Mouse (Mus musculus) myocyte (in vitro differentiated cells): ENCODE results near the gene Def8.

Experiments used
- CEBPB ChIP-seq: IDR thresholded peaks from 2 replicates; pipeline ENCODE4 v1.6.1; 2011; ENCODE audit warnings: mild to moderate bottlenecking, moderate library complexity; ENCODE audit not compliant: poor library complexity, insufficient read depth, severe bottlenecking
- E2F4 ChIP-seq: IDR thresholded peaks from one replicate; pipeline ENCODE4 v1.6.1; 2011; ENCODE audit warnings: mild to moderate bottlenecking, control low read depth, moderate library complexity; ENCODE audit not compliant: insufficient read depth
- MAX ChIP-seq: IDR thresholded peaks from one replicate; pipeline ENCODE4 v1.6.1; 2011; ENCODE audit warnings: low read depth, mild to moderate bottlenecking, control low read depth
- MYOD1 ChIP-seq, 3 experiments: IDR thresholded peaks; one replicate each; pipeline ENCODE4 v1.6.1; 2011; ENCODE audit warnings: control low read depth in 2 of 3, low read depth in 2 of 3, mild to moderate bottlenecking in 2 of 3, moderate library complexity in 1 of 3; ENCODE audit not compliant: insufficient read length in 2 of 3, control insufficient read depth in 1 of 3
- MYOG ChIP-seq, 3 experiments: IDR thresholded peaks; one replicate each; pipeline ENCODE4 v1.6.1; 2011; ENCODE audit warnings: control low read depth in 2 of 3, low read depth in 2 of 3, mild to moderate bottlenecking in 2 of 3; ENCODE audit not compliant: insufficient read length in 2 of 3, control insufficient read depth in 1 of 3, insufficient read depth in 1 of 3
- POLR2A ChIP-seq: IDR thresholded peaks from one replicate; pipeline ENCODE4 v1.6.1; 2011; ENCODE audit warnings: low read depth, mild to moderate bottlenecking, control low read depth, moderate library complexity; ENCODE audit not compliant: insufficient read length
- POLR2AphosphoS2 ChIP-seq: IDR thresholded peaks from one replicate; pipeline ENCODE4 v1.6.1; 2011; ENCODE audit warnings: low read depth, control low read depth; ENCODE audit not compliant: insufficient read length
- REST ChIP-seq: IDR thresholded peaks from one replicate; pipeline ENCODE4 v1.6.1; 2011; ENCODE audit warnings: mild to moderate bottlenecking, control low read depth, moderate library complexity; ENCODE audit not compliant: insufficient read depth, insufficient read length
- TCF12 ChIP-seq: IDR thresholded peaks from one replicate; pipeline ENCODE4 v1.6.1; 2011; ENCODE audit warnings: mild to moderate bottlenecking, control low read depth; ENCODE audit not compliant: poor library complexity, insufficient read depth, severe bottlenecking
- TCF3 ChIP-seq: IDR thresholded peaks from one replicate; pipeline ENCODE4 v1.6.1; 2011; ENCODE audit warnings: low read depth, control low read depth; ENCODE audit not compliant: insufficient read length
- USF1 ChIP-seq: IDR thresholded peaks from one replicate; pipeline ENCODE4 v1.6.1; 2011; ENCODE audit warnings: low read depth, mild to moderate bottlenecking, control low read depth, moderate library complexity

GRCm38 (mm10) chr8:123382516-123382915, 40.8 kb upstream of the Def8 start:
- TF ChIP-seq MAX (no peak), E2F4 (no peak), POLR2A (no peak), TCF12 (no peak), TCF3 (no peak), POLR2AphosphoS2 (no peak), USF1 (no peak), MYOG (IDR thresholded peaks at IDR 0.05; ENCODE audit: control insufficient read depth in 1 of 3, insufficient read depth in 1 of 3, insufficient read length in 2 of 3, low read depth in 2 of 3) (no peak), REST (no peak), MYOD1 (IDR thresholded peaks at IDR 0.05; ENCODE audit: control insufficient read depth in 1 of 3, insufficient read length in 2 of 3, low read depth in 2 of 3) (no peak), CEBPB (no peak)
